Mouse (Mus musculus): ENCODE data around the gene Wnt3a. TPM values are rescaled to one million over a fixed set of nuclear protein-coding genes. Genes with fewer than 3 reads are reported as not detected.
"Not testable (repeated sequence)": the region's sequence is repeated elsewhere in the genome, so short reads cannot be mapped to it uniquely, and the experiment has no call there.

Wnt3a gene
- polyA plus RNA-seq, 1 experiment from 2014 or later: not detected

DNA sequence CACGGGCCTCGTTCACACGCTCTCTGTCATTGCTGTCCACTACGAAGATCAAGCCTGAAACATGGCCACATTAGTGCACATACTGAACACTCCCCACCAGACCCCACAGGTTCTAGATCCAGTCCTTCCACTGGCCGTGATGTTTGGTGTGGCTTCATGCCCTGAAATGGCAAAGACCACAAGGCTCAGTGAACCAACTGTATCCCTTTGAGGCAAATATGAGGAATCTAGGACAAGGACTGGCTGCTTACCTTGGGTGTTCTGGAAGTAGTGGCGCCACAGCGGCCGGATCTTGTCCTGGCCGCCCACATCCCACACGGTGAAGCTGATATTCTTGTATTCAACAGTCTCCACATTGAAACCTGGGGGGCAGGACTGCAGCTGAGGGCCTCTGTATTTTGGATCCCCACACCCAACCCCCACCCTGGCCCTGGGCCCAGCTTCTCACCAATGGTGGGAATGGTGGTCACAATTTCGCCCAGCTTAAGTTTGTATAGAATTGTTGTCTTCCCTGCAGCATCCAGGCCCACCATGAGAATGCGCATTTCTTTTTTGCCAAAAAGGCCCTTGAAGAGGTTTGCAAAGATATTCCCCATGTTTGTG lies 77.6 kb downstream of the Wnt3a start:
- no peak for ATAC-seq (replicated peaks; ENCODE audit: insufficient number of reproducible peaks, low FRiP score, low TSS enrichment)
- Histone ChIP-seq H3K9ac (ENCODE audit: low read depth, low read length) (no peak overlapping the region), H3K27ac (ENCODE audit: low read depth, low read length) (no peak overlapping the region), H3K27me3 (ENCODE audit: control insufficient read depth, insufficient read depth, low read length) (no peaks in the 10 kb centered on the region), H3K4me3 (ENCODE audit: low read depth, low read length) (no peak overlapping the region), H3K36me3 (ENCODE audit: control insufficient read depth, insufficient read depth, low read length) (peaks cover 18% of the 10 kb centered on the region), H3K4me1 (ENCODE audit: control insufficient read depth, insufficient read depth, low read length) (peaks cover 11% of the 10 kb centered on the region), H3K9me3 (replicated peaks; ENCODE audit: control insufficient read depth, low read length) (no peaks in the 10 kb centered on the region), H3K4me2 (no peak overlapping the region)
- WGBS (ENCODE audit: insufficient replicate concordance): 90% methylated on average over 12 of the region's 12 CpGs

DNA sequence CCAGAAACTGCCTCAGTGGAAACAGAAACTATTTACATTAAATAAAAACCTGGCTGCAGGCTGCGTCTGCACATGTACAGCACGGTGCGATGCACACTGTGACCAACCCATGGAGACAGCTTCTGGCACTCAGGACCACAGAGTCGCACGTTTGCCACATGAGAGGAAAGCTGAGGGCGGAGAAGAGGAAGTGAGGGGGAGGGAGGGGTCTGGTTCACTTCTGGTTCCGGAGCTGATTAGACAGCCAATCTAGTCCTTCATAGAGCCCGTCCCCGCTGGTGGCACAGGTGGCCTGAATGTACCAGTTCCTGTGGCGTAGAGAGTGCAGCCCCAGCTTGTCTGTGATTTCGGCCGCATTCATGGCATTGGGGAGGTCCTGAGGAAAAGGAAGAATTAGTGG lies 78.2 kb downstream of the Wnt3a start:
- H3K9me3 ChIP-seq (replicated peaks; ENCODE audit: control insufficient read depth, low read length); H3K9ac ChIP-seq (ENCODE audit: low read depth, low read length); H3K27me3 ChIP-seq (ENCODE audit: control insufficient read depth, insufficient read depth, low read length); H3K4me2 ChIP-seq; H3K27ac ChIP-seq (ENCODE audit: low read depth, low read length); H3K4me3 ChIP-seq (ENCODE audit: low read depth, low read length); ATAC-seq (replicated peaks; ENCODE audit: insufficient number of reproducible peaks, low FRiP score, low TSS enrichment): not testable (repeated sequence)
- Histone ChIP-seq H3K4me1 (ENCODE audit: control insufficient read depth, insufficient read depth, low read length) (peaks cover 11% of the 10 kb centered on the region), H3K36me3 (ENCODE audit: control insufficient read depth, insufficient read depth, low read length) (peaks cover 18% of the 10 kb centered on the region)
- WGBS (ENCODE audit: insufficient replicate concordance): 68% methylated on average over 12 of the region's 12 CpGs

DNA sequence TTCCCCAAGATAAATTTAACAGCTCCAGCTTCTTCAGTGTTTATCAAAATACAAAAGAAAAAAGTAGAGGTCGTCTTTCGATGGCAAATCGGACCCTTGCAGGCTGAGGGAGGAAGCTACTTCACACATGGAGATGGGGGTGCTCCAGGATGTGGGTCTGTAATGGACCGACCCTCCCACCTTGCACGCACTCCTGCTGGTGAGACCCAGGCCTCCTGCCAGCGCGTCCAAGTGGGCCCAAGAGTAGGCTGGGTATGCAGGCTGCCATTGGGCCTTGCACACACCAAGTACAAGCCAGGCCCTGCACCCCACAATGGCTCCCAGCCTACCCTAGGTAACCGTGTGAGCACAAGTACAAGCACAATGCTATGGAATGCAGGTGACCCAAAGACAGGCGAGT lies 79.0 kb downstream of the Wnt3a start:
- H3K27me3 ChIP-seq (ENCODE audit: control insufficient read depth, insufficient read depth, low read length); H3K4me3 ChIP-seq (ENCODE audit: low read depth, low read length); H3K4me2 ChIP-seq; H3K4me1 ChIP-seq (ENCODE audit: control insufficient read depth, insufficient read depth, low read length); H3K9me3 ChIP-seq (replicated peaks; ENCODE audit: control insufficient read depth, low read length); H3K27ac ChIP-seq (ENCODE audit: low read depth, low read length); ATAC-seq (replicated peaks; ENCODE audit: insufficient number of reproducible peaks, low FRiP score, low TSS enrichment); H3K9ac ChIP-seq (ENCODE audit: low read depth, low read length): not testable (repeated sequence)
- H3K36me3 ChIP-seq (ENCODE audit: control insufficient read depth, insufficient read depth, low read length): peaks cover 18% of the 10 kb centered on the region
- 89% methylated on average over 8 of the region's 9 CpGs for WGBS (ENCODE audit: insufficient replicate concordance)

DNA sequence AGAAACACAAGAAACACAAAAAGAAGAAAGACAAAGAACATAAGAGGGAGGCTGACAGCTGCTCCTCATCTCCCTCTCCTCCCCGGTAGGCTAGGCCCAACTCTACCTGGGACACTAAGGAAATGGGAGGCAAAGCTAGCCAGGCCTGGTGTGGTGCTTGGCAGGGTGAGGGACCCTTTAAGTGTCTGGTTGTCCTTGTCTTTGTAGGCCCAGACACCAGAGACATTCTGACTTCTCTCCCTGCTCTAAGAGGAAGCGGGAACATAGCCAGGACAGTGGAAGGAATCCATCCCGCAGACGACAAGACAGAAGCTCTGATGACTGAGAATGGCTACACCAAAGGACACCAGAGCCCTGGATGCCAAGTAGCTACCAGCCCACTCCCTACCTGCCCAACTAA lies 80.5 kb downstream of the Wnt3a start:
- Histone ChIP-seq H3K27me3 (ENCODE audit: control insufficient read depth, insufficient read depth, low read length) (no peaks in the 10 kb centered on the region), H3K36me3 (ENCODE audit: control insufficient read depth, insufficient read depth, low read length) (peaks cover 19% of the 10 kb centered on the region), H3K4me3 (ENCODE audit: low read depth, low read length) (no peak overlapping the region), H3K9ac (ENCODE audit: low read depth, low read length) (no peak overlapping the region), H3K4me2 (no peak overlapping the region), H3K27ac (ENCODE audit: low read depth, low read length) (no peak overlapping the region), H3K4me1 (ENCODE audit: control insufficient read depth, insufficient read depth, low read length) (peaks cover 8% of the 10 kb centered on the region), H3K9me3 (replicated peaks; ENCODE audit: control insufficient read depth, low read length) (no peaks in the 10 kb centered on the region)
- ATAC-seq (replicated peaks; ENCODE audit: insufficient number of reproducible peaks, low FRiP score, low TSS enrichment): no peak
- WGBS (ENCODE audit: insufficient replicate concordance): 83% methylated on average over 4 of the region's 4 CpGs

DNA sequence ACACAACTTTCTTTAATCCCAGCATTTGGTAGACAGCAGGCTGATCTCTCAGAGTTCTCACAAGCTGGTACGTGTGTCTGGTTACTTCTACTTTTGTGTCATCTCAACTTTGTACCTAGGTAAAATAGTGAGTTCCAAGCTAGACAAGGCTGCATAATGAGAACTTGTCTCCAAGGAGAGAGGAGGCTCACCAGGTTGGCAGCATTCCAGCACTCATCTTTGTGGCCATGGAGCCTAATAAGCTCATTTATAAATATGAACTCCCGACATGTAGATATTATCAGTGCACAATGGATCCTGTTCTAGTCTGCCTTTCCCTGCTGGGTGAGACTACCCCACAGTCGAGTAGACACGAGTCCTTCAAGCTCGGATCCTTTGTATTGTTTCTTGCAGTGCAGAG lies 81.0 kb downstream of the Wnt3a start:
- H3K4me3 ChIP-seq (ENCODE audit: low read depth, low read length): peak overlapping the region; percentile 83; the same call in 1 of the 2 replicates
- H3K4me2 ChIP-seq: peak overlapping the region; percentile 67
- no peaks in the 10 kb centered on the region for H3K9me3 ChIP-seq (replicated peaks; ENCODE audit: control insufficient read depth, low read length)
- WGBS (ENCODE audit: insufficient replicate concordance): 77% methylated on average over 5 of the region's 5 CpGs
- no peak overlapping the region for H3K9ac ChIP-seq (ENCODE audit: low read depth, low read length)
- peak overlapping the region; percentile 93 for H3K27ac ChIP-seq (ENCODE audit: low read depth, low read length)
- H3K36me3 ChIP-seq (ENCODE audit: control insufficient read depth, insufficient read depth, low read length): peaks cover 19% of the 10 kb centered on the region
- no peak for ATAC-seq (replicated peaks; ENCODE audit: insufficient number of reproducible peaks, low FRiP score, low TSS enrichment)
- H3K4me1 ChIP-seq (ENCODE audit: control insufficient read depth, insufficient read depth, low read length): peaks cover 8% of the 10 kb centered on the region
- no peaks in the 10 kb centered on the region for H3K27me3 ChIP-seq (ENCODE audit: control insufficient read depth, insufficient read depth, low read length)

DNA sequence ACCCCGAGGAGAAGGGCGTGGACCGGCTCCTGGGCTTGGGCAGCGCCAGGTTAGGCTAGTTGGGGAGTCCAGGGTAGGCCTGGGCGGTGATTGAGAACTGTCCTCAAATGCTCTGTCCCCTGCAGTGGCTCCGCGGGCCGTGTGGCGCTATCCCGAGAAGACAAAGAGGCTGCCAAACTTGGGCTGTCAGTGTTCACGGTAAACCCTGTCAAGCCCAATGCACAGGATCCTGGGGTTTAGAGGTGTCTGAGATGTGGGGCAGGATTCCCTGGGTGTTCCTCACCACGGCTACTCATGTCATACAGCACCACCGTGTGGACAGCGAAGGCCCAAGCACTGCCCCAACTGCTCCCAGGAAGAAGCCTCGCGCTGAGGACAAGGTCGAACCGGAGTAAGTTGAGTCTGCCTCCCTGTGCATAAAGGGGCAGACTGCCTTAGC lies 81.5 kb downstream of the Wnt3a start:
- no peaks in the 10 kb centered on the region for H3K9me3 ChIP-seq (replicated peaks; ENCODE audit: control insufficient read depth, low read length)
- peak overlapping the region; percentile 91 for H3K9ac ChIP-seq (ENCODE audit: low read depth, low read length)
- peak overlapping the region; percentile 93 for H3K27ac ChIP-seq (ENCODE audit: low read depth, low read length)
- peaks cover 19% of the 10 kb centered on the region for H3K36me3 ChIP-seq (ENCODE audit: control insufficient read depth, insufficient read depth, low read length)
- H3K4me1 ChIP-seq (ENCODE audit: control insufficient read depth, insufficient read depth, low read length): peaks cover 8% of the 10 kb centered on the region
- WGBS (ENCODE audit: insufficient replicate concordance): 9% methylated on average over 18 of the region's 18 CpGs
- H3K4me2 ChIP-seq: peak overlapping the region; percentile 67
- peak overlapping the region; percentile 83 for H3K4me3 ChIP-seq (ENCODE audit: low read depth, low read length)
- H3K27me3 ChIP-seq (ENCODE audit: control insufficient read depth, insufficient read depth, low read length): no peaks in the 10 kb centered on the region
- peak; percentile 53; the same call in 1 of the 2 replicates for ATAC-seq (replicated peaks; ENCODE audit: insufficient number of reproducible peaks, low FRiP score, low TSS enrichment)

DNA sequence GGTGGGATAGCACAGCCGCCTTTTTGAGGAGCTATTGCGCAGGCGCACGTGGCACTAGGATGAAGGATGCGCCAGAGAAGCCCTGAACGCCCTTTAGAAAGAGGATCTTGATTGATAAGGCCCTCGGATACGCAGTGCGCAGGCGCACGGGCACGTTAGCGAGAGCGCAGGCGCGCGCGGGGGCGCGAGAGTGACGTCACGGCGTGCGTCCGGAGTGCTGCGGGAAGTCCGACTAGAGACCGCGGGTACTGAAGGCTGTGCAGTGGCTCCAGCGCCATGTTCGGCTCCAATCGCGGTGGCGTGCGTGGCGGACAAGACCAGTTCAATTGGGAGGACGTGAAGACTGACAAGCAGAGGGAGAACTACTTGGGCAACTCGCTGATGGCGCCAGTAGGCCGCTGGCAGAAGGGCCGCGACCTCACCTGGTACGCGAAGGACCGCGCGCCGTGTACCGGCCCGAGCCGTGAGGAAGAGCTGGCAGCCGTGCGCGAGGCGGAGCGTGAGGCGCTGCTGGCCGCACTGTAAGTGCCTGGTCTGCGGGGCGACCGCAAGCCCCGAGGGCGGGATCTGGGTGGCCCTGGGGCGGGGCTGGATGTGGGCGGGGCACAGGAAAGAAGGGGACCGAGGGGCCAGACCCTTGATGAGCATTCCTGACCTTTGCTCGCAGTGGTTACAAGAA lies 82.3 kb downstream of the Wnt3a start, which contains the start of gene 2310033P09Rik:
Gene 2310033P09Rik (plus strand): TSS at position 169 of the 679 bp plus-strand sequence.
- peak; percentile 80 for ATAC-seq (replicated peaks; ENCODE audit: insufficient number of reproducible peaks, low FRiP score, low TSS enrichment)
- H3K36me3 ChIP-seq (ENCODE audit: control insufficient read depth, insufficient read depth, low read length): peaks cover 19% of the 10 kb centered on the region
- WGBS (ENCODE audit: insufficient replicate concordance): under 1% methylated on average over 67 of the region's 67 CpGs

DNA sequence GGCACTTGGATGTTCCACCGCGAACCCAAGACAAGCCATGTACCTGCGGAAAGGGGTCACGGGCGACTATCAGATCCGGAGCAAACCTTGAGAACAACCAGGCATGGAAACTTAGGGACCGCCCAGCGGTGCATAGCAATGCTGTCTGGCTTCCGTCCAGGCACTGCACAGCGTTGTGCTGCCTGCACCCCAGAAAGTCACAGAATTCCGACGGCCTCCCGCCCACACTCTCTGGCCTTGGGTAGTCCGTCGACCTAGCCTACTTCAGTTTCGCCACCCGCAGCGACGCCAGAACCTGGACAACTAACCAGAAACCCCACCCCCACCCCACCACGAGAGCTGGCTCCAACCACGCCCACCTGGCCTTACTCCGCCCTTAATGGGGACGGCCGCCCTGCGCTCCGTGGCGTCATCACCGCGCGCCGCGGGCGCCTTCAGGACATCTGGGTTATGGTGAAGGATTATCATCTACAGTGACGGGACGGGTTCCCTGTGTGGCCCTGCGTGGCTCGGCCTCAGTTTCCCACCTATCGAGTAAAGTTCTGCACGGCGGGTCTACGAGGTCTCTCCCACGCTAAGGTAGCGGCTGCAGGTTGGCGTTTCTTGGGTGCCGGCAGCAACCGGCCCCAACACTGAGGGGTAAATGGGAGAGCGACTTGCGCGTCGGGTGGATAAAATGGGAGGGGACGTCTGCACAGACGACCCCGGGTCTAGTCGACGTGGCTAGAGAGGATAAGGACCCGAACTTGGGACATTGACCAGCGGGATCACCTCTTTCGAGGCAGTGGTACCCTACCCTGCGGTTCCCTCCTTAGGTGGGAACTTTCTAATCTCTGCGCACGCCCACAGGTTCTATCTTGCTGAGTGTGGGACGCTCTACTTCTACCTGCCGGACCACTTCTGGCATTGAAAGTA lies 88.2 kb downstream of the Wnt3a start, which contains the start of gene Mrpl55:
Gene Mrpl55 (plus strand): TSS at position 406 of the 915 bp plus-strand sequence.
- peaks cover 5% of the 10 kb centered on the region for H3K36me3 ChIP-seq (ENCODE audit: control insufficient read depth, insufficient read depth, low read length)
- H3K4me2 ChIP-seq: peak within 1 kb of the TSS; percentile 91

More for the DNA sequence above, 82.3 kb downstream of the Wnt3a start, which contains the start of gene 2310033P09Rik:
- peak within 1 kb of the TSS; percentile 93 for H3K27ac ChIP-seq (ENCODE audit: low read depth, low read length)
- no peaks in the 10 kb centered on the region for H3K9me3 ChIP-seq (replicated peaks; ENCODE audit: control insufficient read depth, low read length)
- no peaks in the 10 kb centered on the region for H3K27me3 ChIP-seq (ENCODE audit: control insufficient read depth, insufficient read depth, low read length)
- H3K4me1 ChIP-seq (ENCODE audit: control insufficient read depth, insufficient read depth, low read length): peaks cover 8% of the 10 kb centered on the region
- peak within 1 kb of the TSS; percentile 83 for H3K4me3 ChIP-seq (ENCODE audit: low read depth, low read length)
- H3K9ac ChIP-seq (ENCODE audit: low read depth, low read length): peak within 1 kb of the TSS; percentile 91
- H3K4me2 ChIP-seq: peak within 1 kb of the TSS; percentile 67

More for the DNA sequence above, 88.2 kb downstream of the Wnt3a start, which contains the start of gene Mrpl55:
- peak; percentile 91 for ATAC-seq (replicated peaks; ENCODE audit: insufficient number of reproducible peaks, low FRiP score, low TSS enrichment)
- H3K4me1 ChIP-seq (ENCODE audit: control insufficient read depth, insufficient read depth, low read length): peaks cover 12% of the 10 kb centered on the region
- WGBS (ENCODE audit: insufficient replicate concordance): under 1% methylated on average over 63 of the region's 63 CpGs
- H3K27ac ChIP-seq (ENCODE audit: low read depth, low read length): peak within 1 kb of the TSS; percentile 64
- H3K9me3 ChIP-seq (replicated peaks; ENCODE audit: control insufficient read depth, low read length): no peaks in the 10 kb centered on the region
- H3K4me3 ChIP-seq (ENCODE audit: low read depth, low read length): peak within 1 kb of the TSS; percentile 95
- peak within 1 kb of the TSS; percentile 86 for H3K9ac ChIP-seq (ENCODE audit: low read depth, low read length)
- H3K27me3 ChIP-seq (ENCODE audit: control insufficient read depth, insufficient read depth, low read length): no peaks in the 10 kb centered on the region

Data from heart, embryonic 11.5 days (tissue).